Mouse (Mus musculus) stomach, postnatal 0 days (tissue): ENCODE data around the gene Mrpl23. TPM values are rescaled to one million over a fixed set of nuclear protein-coding genes. Genes with fewer than 3 reads are reported as not detected.

Experiments
- ATAC-seq: fragments of 200-750 bp; cut with Nextera tagmentation; 2 replicates; pipeline ENCODE4 v1.8.0; 2017; ENCODE audit not compliant: low FRiP score, low TSS enrichment
- DNase-seq: peaks from one replicate; pipeline ENCODE4 v3.0.0-alpha.2; 2016; ENCODE audit warnings: low spot score
- H3K27ac ChIP-seq: fragments of 300-500 bp; sonication (generic); replicated peaks from 2 replicates; pipeline ENCODE4 v1.5.1; 2014; ENCODE audit warnings: mild to moderate bottlenecking, control low read depth
- H3K27me3 ChIP-seq: fragments of 300-500 bp; sonication (generic); 2 replicates; pipeline ENCODE4 v1.6.1; 2014; ENCODE audit warnings: low read length; ENCODE audit not compliant: control insufficient read depth, insufficient read depth
- H3K36me3 ChIP-seq: fragments of 300-500 bp; sonication (generic); 2 replicates; pipeline ENCODE4 v1.6.1; 2014; ENCODE audit warnings: low read length, mixed read lengths; ENCODE audit not compliant: control insufficient read depth, insufficient read depth
- H3K4me1 ChIP-seq: fragments of 300-500 bp; sonication (generic); replicated peaks from 2 replicates; pipeline ENCODE4 v1.6.1; 2014; ENCODE audit warnings: antibody characterized with exemption; ENCODE audit not compliant: control insufficient read depth, insufficient read depth
- H3K4me2 ChIP-seq: fragments of 300-500 bp; sonication (generic); replicated peaks from 2 replicates; pipeline ENCODE4 v1.6.1; 2014; ENCODE audit warnings: low read depth, mild to moderate bottlenecking, control low read depth, moderate library complexity
- H3K4me3 ChIP-seq: fragments of 300-500 bp; sonication (generic); 2 replicates; pipeline ENCODE4 v1.5.1; 2014; ENCODE audit warnings: low read depth, low read length, control low read depth
- H3K9ac ChIP-seq: fragments of 300-500 bp; sonication (generic); 2 replicates; pipeline ENCODE4 v1.6.1; 2014; ENCODE audit warnings: mild to moderate bottlenecking, low read length, control low read depth, mixed read lengths
- H3K9me3 ChIP-seq: fragments of 300-500 bp; sonication (generic); 2 replicates; pipeline ENCODE4 v1.6.1; 2016; ENCODE audit warnings: low read length; ENCODE audit not compliant: control insufficient read depth
- CTCF ChIP-seq: IDR thresholded peaks from 2 replicates; pipeline ENCODE4 v1.5.1; 2016; ENCODE audit warnings: antibody characterized with exemption, low read depth, mild to moderate bottlenecking, moderate library complexity
- EP300 ChIP-seq: optimal IDR thresholded peaks from 2 replicates; pipeline ENCODE3; 2016; ENCODE audit warnings: antibody characterized with exemption
- WGBS: fragments of 180-500 bp; shearing (Covaris S2); extraction: QIAGEN DNeasy Blood & Tissue Kit; methylation state at CpG from one replicate; pipeline ENCODE4 v1.1.7; 2014; 5-methylcytosine and 5-hydroxymethylcytosine counted together
- polyA plus RNA-seq: library from polyadenylated mRNA; unstranded; fragments of >200 nt; fragmentation: Nextera tagmentation; extraction: Ambion mirVana; gene quantifications from 2 replicates; pipeline ENCODE4 v1.2.1, GENCODE M21; 2015

Gene Mrpl23
- polyA plus RNA-seq, 1 experiment from 2014 or later: 17.7 TPM

DNA sequence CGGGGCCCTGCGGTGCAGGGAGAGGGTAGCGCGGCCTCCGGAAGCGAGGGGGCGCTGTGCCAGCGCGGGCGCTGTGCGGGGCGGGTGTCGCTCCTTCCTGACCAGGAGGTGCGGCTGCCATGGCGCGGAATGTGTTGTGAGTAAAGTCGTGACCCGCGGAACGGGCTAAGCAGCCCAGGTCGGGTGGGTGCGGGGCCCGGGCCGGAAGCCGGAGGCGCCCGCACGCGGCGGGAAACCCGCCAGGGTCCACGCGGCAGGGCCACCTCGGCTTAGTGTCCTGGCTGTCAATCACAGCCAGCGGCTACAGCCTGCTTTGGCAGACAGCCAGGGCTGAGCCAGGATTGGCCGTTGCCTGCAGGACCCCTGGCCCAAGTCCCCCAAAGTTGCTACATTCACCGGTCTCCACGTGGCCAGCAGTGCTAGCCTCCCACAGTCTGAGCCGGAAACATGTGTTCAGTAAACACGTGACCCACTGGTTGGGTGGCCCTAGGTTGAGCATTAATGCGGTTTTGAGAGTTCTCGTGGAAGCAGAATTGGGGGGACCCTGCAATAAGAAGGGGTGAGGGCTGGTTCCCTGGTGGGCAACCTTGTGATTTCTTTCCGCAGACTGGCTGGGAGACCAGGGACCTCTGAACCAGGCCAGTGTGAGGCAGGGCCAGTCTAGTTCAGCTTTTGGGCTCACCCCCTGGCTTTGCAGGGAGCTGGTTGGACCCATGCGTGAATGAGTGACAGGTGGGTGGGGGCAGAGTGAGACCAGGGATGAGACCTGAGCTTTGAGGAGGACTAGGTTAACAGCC, 771 bp downstream of the Mrpl23 start:
- H3K36me3 ChIP-seq: no peaks in the 10 kb centered on the region
- no peaks in the 10 kb centered on the region for H3K27me3 ChIP-seq

DNA sequence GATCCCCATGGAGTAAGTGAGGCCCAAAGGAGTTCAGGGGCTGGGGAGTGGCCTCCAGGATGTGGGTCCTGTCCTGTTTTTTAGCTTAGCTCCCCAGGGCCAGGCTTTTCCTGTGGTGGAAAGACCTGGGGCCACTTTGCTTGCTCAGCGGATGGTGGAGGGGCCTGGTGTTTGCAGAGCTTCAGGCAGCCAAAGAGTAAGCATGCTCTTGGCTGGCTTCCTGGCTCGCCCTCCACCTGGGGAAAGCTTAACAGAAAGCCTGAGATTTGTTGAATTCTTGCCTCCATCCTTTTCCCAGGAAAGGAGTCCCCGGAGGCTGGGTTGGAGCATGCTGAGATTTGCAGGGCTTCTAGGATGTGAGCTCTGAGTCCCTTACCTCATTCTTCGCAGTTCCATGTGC, 2.6 kb downstream of the Mrpl23 start:
- Histone ChIP-seq H3K4me1 (peaks cover 19% of the 10 kb centered on the region), H3K9ac (0 out of 2 replicates have a peak overlapping the region, but pooled peaks have one; percentile 13), H3K9me3 (no peaks in the 10 kb centered on the region), H3K4me2 (no peak overlapping the region), H3K4me3 (no peak overlapping the region), H3K27ac (peak overlapping the region; percentile 97), H3K36me3 (no peaks in the 10 kb centered on the region), H3K27me3 (no peaks in the 10 kb centered on the region)
- TF ChIP-seq EP300 (no peak), CTCF (no peak)
- peak; percentile 72 for DNase-seq
- WGBS: 20% methylated on average over 4 of the region's 4 CpGs
- no peak; the same call in 1 of the 2 replicates for ATAC-seq

More for the DNA sequence above, 771 bp downstream of the Mrpl23 start:
- peak overlapping the region; percentile 62 for H3K4me3 ChIP-seq
- no peaks in the 10 kb centered on the region for H3K9me3 ChIP-seq
- DNase-seq: peak; percentile 88
- peak overlapping the region; percentile 86 for H3K4me2 ChIP-seq
- WGBS: 2% methylated on average over 31 of the region's 44 CpGs
- H3K4me1 ChIP-seq: peaks cover 13% of the 10 kb centered on the region
- ATAC-seq: peak; percentile 90
- no peak for TF ChIP-seq EP300
- peak; percentile 82 for TF ChIP-seq CTCF
- H3K27ac ChIP-seq: peak overlapping the region; percentile 97
- H3K9ac ChIP-seq: peak overlapping the region; percentile 79

DNA sequence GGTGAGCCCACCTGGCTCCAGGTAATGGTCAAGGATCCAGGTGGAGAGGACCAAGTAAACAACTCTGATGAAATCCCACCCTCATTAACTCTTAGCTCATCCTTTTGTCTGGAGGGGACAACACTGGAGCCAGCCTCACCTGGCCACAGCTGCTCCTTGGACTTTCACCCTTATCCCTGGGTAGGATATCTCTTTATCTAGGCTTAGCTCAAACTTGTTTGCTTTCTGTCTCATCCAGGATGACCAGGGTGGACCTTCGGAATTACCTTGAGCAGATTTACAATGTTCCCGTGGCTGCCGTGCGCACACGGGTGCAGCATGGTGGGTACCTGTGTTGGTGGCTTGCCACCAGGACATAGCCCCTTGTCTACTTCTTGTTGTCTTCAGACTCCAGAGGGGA, 3.3 kb downstream of the Mrpl23 start:
- no peak overlapping the region for H3K4me3 ChIP-seq
- 92% methylated on average over 5 of the region's 5 CpGs for WGBS
- TF ChIP-seq EP300 (no peak), CTCF (no peak)
- H3K4me1 ChIP-seq: peaks cover 19% of the 10 kb centered on the region
- no peak overlapping the region for H3K4me2 ChIP-seq
- H3K27me3 ChIP-seq: no peaks in the 10 kb centered on the region
- peak overlapping the region; percentile 97 for H3K27ac ChIP-seq
- no peaks in the 10 kb centered on the region for H3K36me3 ChIP-seq
- no peak overlapping the region for H3K9ac ChIP-seq
- H3K9me3 ChIP-seq: no peaks in the 10 kb centered on the region
- no peak for ATAC-seq
- DNase-seq: no peak

DNA sequence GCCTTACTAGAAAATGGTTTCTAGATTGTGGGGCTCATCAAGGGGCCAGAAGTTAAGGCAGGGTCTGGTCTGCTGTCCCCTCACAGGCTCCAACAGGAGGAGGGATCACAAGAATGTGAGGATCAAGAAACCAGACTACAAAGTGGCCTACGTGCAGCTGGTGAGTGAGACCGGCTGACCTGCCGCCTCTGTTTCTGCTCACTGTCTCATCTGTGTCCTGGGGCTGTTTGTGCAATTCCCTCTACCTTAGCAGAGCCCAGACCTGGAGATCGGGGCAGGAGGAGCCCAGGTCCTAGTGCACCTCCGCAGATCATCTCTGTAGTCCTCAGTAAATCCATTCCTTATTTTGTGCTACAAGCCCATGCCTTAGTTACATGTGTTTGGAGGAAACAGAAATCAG, 4.7 kb downstream of the Mrpl23 start:
- no peak overlapping the region for H3K27ac ChIP-seq
- DNase-seq (no peak), ATAC-seq (no peak)
- H3K36me3 ChIP-seq: no peaks in the 10 kb centered on the region
- WGBS: 62% methylated on average over 5 of the region's 5 CpGs
- H3K9me3 ChIP-seq: no peaks in the 10 kb centered on the region
- H3K4me3 ChIP-seq: no peak overlapping the region
- no peak for TF ChIP-seq EP300
- TF ChIP-seq CTCF: no peak
- peaks cover 19% of the 10 kb centered on the region for H3K4me1 ChIP-seq
- no peaks in the 10 kb centered on the region for H3K27me3 ChIP-seq
- no peak overlapping the region for H3K4me2 ChIP-seq
- H3K9ac ChIP-seq: no peak overlapping the region

DNA sequence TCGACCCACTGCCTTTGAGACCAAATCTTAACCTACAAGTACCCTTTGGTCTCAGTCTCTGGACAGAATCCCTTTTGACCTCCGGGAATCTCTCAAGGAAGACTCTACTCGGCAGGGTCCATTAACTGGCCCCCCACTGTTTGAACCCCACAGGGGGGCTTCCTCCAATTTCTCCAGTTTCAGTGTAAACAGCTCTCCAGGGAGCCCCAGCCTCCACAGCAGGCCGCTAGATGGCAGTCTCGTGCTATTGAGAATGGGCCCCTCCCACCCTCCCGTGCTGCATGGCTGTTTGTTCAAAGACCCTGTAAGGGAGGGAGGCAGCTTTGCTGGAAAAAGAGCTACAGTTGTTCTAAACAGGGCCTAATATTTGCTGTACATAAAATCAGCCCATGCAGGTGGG, 5.4 kb downstream of the Mrpl23 start:
- Histone ChIP-seq H3K4me3 (no peak overlapping the region), H3K27me3 (no peaks in the 10 kb centered on the region), H3K4me2 (no peak overlapping the region; the same call in 1 of the 2 replicates), H3K27ac (peak overlapping the region; percentile 61), H3K36me3 (no peaks in the 10 kb centered on the region), H3K4me1 (peaks cover 19% of the 10 kb centered on the region), H3K9ac (no peak overlapping the region), H3K9me3 (no peaks in the 10 kb centered on the region)
- DNase-seq: peak; percentile 78
- peak; percentile 85 for TF ChIP-seq CTCF
- no peak for TF ChIP-seq EP300
- ATAC-seq: peak; percentile 14; the same call in 1 of the 2 replicates
- 9% methylated on average over 6 of the region's 6 CpGs for WGBS

DNA sequence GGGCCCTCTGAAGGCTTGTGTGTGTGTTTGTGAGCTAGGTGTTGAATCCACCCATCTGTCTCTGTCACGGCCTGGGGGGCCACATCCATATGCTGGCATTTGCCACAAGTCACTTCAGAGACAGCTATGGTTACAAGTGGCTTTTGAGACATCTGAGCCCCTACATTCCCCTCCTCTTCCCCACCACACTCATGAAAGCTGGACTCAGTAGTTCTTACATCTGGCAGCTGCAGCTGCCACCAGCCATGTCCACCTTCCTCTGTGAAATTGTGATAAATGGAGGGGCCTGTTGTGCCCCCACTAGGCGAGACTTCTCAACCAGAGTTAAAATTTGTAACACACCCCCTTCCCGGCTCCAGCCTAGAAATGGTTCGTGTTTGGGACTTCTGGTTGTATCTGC, 5.8 kb downstream of the Mrpl23 start:
- no peaks in the 10 kb centered on the region for H3K27me3 ChIP-seq
- no peaks in the 10 kb centered on the region for H3K9me3 ChIP-seq
- H3K4me1 ChIP-seq: peaks cover 19% of the 10 kb centered on the region
- peak overlapping the region; percentile 23; the same call in 1 of the 2 replicates for H3K9ac ChIP-seq
- peak overlapping the region; percentile 61 for H3K27ac ChIP-seq
- ATAC-seq (no peak), DNase-seq (no peak)
- no peaks in the 10 kb centered on the region for H3K36me3 ChIP-seq
- H3K4me2 ChIP-seq: no peak overlapping the region; the same call in 1 of the 2 replicates
- 31% methylated on average over 4 of the region's 4 CpGs for WGBS
- TF ChIP-seq CTCF (no peak), EP300 (no peak)
- H3K4me3 ChIP-seq: no peak overlapping the region
